Mouse (Mus musculus) thymus, adult 2 months (tissue): ENCODE results near the gene Pyroxd2.

Source experiments
- CTCF ChIP-seq: fragments of 200-500 bp; IDR thresholded peaks from 2 replicates; pipeline ENCODE4 v1.5.1; 2012; ENCODE audit warnings: mild to moderate bottlenecking, control low read depth, low read length, moderate library complexity, borderline replicate concordance; ENCODE audit not compliant: control insufficient read depth, poor library complexity, insufficient read depth; ENCODE audit errors: extremely low read depth
- POLR2A ChIP-seq: fragments of 200-500 bp; IDR thresholded peaks from 2 replicates; pipeline ENCODE4 v1.6.1; 2012; ENCODE audit warnings: mild to moderate bottlenecking, low read length, control low read depth, moderate library complexity; ENCODE audit not compliant: control insufficient read depth, poor library complexity, insufficient read depth; ENCODE audit errors: extremely low read depth

- no peak for TF ChIP-seq POLR2A
- TF ChIP-seq CTCF = no peak
Observed at GRCm38 (mm10) chr19:42756671-42757070, 4.1 kb upstream of the Pyroxd2 start.
